Mouse (Mus musculus) forebrain, embryonic 10.5 days (tissue): ENCODE data around the gene H2-K1. TPM values are rescaled to one million over a fixed set of nuclear protein-coding genes. Genes with fewer than 3 reads are reported as not detected.

ENCODE experiments used
- DNase-seq: peaks from one replicate; pipeline ENCODE4 v3.0.0-alpha.2; 2017; ENCODE audit warnings: low spot score; ENCODE audit errors: extremely low spot score
- H3K27ac ChIP-seq: fragments of 300-500 bp; sonication (generic); 2 replicates; pipeline ENCODE4 v1.5.1; 2016; ENCODE audit warnings: mild to moderate bottlenecking
- H3K27me3 ChIP-seq: fragments of 300-500 bp; sonication (generic); 2 replicates; pipeline ENCODE4 v1.6.1; 2016; ENCODE audit warnings: mild to moderate bottlenecking; ENCODE audit not compliant: poor library complexity, severe bottlenecking
- H3K36me3 ChIP-seq: fragments of 300-500 bp; sonication (generic); replicated peaks from 2 replicates; pipeline ENCODE4 v1.6.1; 2016; ENCODE audit warnings: mild to moderate bottlenecking, moderate library complexity
- H3K4me1 ChIP-seq: fragments of 300-500 bp; sonication (generic); 2 replicates; pipeline ENCODE4 v1.6.1; 2016
- H3K4me3 ChIP-seq: fragments of 300-500 bp; sonication (generic); 2 replicates; pipeline ENCODE4 v1.5.1; 2016; ENCODE audit warnings: mild to moderate bottlenecking, moderate library complexity
- H3K9me3 ChIP-seq: fragments of 300-500 bp; sonication (generic); 2 replicates; pipeline ENCODE4 v1.6.1; 2016; ENCODE audit warnings: mild to moderate bottlenecking, moderate library complexity
- WGBS: fragments of 180-500 bp; shearing (Covaris S2); methylation state at CpG from one replicate; pipeline ENCODE4 v1.1.7; 2016; 5-methylcytosine and 5-hydroxymethylcytosine counted together
- polyA plus RNA-seq: library from polyadenylated mRNA; unstranded; fragments of >200 nt; fragmentation: Nextera tagmentation; extraction: Ambion mirVana; gene quantifications from 2 replicates; pipeline ENCODE4 v1.2.1, GENCODE M21; 2016

Gene H2-K1
- polyA plus RNA-seq, 1 experiment from 2014 or later, result 51.8 TPM

DNA sequence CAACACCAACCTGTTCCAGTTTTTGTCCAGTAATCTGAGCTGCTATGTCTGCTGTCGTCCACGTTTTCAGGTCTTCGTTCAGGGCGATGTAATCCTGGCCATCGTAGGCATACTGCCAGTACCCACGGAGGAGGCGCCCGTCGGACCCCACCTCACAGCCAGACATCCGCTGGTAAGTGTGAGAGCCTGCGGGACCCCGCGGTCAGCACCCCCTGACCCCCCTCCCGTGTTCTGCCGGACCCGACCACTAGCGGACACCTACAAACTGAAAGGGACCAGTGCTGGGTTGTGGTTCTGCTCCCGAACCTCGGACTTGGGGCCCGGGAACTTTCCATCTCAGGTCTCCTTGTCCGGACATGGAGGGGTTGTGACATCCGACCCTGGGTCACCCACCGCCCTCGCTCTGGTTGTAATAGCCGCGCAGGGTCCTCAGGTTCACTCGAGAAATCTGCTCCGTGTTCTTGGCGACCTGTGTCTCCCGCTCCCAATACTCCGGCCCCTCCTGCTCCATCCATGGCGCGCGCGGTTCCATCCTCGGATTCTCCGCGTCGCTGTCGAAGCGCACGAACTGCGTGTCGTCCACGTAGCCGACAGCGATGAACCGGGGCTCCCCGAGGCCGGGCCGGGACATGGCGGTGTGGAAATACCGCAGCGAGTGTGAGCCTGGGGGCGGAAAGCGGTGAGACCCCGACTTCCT is 22.1 kb downstream of the H2-K1 start:
- H3K27me3 ChIP-seq, result peaks cover 52% of the 10 kb centered on the region
- WGBS, result 2% methylated on average over 57 of the region's 57 CpGs
- H3K4me3 ChIP-seq, result peak overlapping the region; percentile 53
- DNase-seq, result no peak
- peak overlapping the region; percentile 48; the same call in 1 of the 2 replicates for H3K27ac ChIP-seq
- peaks cover 35% of the 10 kb centered on the region for H3K4me1 ChIP-seq
- no peaks in the 10 kb centered on the region for H3K36me3 ChIP-seq
- no peaks in the 10 kb centered on the region for H3K9me3 ChIP-seq

DNA sequence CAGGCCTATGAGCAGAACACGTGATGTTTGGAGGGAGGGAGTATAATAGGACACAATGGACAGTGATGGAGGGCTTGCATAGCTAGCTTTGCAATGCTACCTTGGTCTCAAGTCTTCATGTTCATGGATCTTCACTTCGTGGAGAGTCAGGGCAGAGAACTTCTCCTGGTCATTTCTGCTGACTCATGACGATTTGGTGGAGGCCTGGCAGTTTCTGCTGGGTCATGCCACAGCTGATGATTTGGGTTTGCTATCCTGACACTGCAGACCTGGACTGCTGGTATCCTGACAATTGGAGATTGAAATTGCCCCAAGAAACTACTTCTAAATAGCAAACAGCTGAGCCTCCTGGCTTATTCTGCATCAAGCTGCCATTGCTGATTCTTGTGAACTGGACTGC is 26.6 kb downstream of the H2-K1 start:
- 58% methylated on average over 3 of the region's 3 CpGs for WGBS
- Histone ChIP-seq H3K27me3 (peaks cover 28% of the 10 kb centered on the region), H3K27ac (no peak overlapping the region), H3K36me3 (no peaks in the 10 kb centered on the region), H3K4me3 (no peak overlapping the region), H3K9me3 (no peaks in the 10 kb centered on the region), H3K4me1 (peaks cover 13% of the 10 kb centered on the region)
- no peak for DNase-seq

GRCm38 (mm10) chr17:33972691-33973090 is 27.5 kb downstream of the H2-K1 start:
- H3K36me3 ChIP-seq, result no peaks in the 10 kb centered on the region
- no peak overlapping the region for H3K27ac ChIP-seq
- WGBS, result 9% methylated on average over 1 of the region's 1 CpGs
- no peak for DNase-seq
- H3K9me3 ChIP-seq, result no peaks in the 10 kb centered on the region
- H3K27me3 ChIP-seq, result peaks cover 19% of the 10 kb centered on the region
- H3K4me3 ChIP-seq, result no peak overlapping the region
- peaks cover 5% of the 10 kb centered on the region for H3K4me1 ChIP-seq

- Histone ChIP-seq H3K4me3 (no peak overlapping the region), H3K4me1 (0 out of 2 replicates have a peak, but pooled peaks cover 3% of the 10 kb centered on the region), H3K27ac (no peak overlapping the region), H3K36me3 (peaks cover 23% of the 10 kb centered on the region), H3K9me3 (no peaks in the 10 kb centered on the region), H3K27me3 (no peaks in the 10 kb centered on the region)
- 76% methylated on average over 4 of the region's 4 CpGs for WGBS
- no peak for DNase-seq
Observed at GRCm38 (mm10) chr17:33969394-33969793, 30.8 kb downstream of the H2-K1 start.

DNA sequence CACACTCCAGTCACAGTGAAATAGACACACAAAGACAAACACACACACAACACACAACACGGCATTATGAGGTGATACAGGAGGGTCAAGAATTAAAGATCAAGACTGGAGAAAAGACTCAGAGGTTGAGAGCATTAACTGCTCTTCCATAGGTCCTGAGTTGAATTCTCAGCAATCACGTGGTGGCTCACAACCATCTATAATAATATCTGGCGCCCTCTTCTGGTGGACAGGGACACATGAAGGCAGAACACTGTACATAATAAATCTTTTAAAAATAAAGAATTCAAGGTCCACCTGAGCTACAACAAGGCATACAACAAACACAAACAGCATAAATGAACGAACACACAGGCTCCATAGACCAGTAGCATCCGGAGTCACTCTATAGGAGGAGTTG is 31.2 kb downstream of the H2-K1 start:
- no peak for DNase-seq
- Histone ChIP-seq H3K36me3 (peaks cover 27% of the 10 kb centered on the region), H3K4me3 (peak overlapping the region; percentile 12; the same call in 1 of the 2 replicates), H3K4me1 (0 out of 2 replicates have a peak, but pooled peaks cover 3% of the 10 kb centered on the region), H3K27ac (no peak overlapping the region), H3K9me3 (no peaks in the 10 kb centered on the region), H3K27me3 (no peaks in the 10 kb centered on the region)
- WGBS, result 28% methylated on average over 5 of the region's 5 CpGs

DNA sequence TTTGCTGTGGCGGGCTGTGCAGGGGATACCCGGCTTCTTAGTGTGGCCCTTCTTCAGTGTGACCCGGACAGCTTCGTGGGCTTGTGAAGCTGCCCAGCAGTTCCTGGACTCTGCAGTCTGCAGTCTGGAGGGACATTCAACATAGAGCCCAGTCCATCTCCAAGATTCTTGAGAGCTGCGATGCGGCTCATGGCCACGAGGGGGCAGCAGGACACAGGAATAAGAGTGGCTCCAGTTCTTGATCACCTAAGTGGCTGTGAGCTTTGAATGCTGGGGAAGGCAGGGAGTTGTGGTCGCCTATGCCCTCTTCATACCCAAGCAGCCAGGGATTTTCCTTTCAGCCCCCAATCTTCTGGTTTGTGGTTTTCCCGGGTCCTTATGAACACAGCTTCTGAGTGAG is 31.7 kb downstream of the H2-K1 start:
- 5% methylated on average over 9 of the region's 9 CpGs for WGBS
- no peak overlapping the region for H3K27ac ChIP-seq
- peak overlapping the region; percentile 12; the same call in 1 of the 2 replicates for H3K4me3 ChIP-seq
- DNase-seq, result peak; percentile 83
- peaks cover 31% of the 10 kb centered on the region for H3K36me3 ChIP-seq
- no peaks in the 10 kb centered on the region for H3K27me3 ChIP-seq
- 0 out of 2 replicates have a peak, but pooled peaks cover 3% of the 10 kb centered on the region for H3K4me1 ChIP-seq
- no peaks in the 10 kb centered on the region for H3K9me3 ChIP-seq

GRCm38 (mm10) chr17:33965846-33966550 is 34.1 kb downstream of the H2-K1 start:
- DNase-seq, result no peak
- WGBS, result 89% methylated on average over 16 of the region's 16 CpGs
- Histone ChIP-seq H3K36me3 (peaks cover 56% of the 10 kb centered on the region), H3K27ac (no peak overlapping the region), H3K4me3 (peak overlapping the region; percentile 8; the same call in 1 of the 2 replicates), H3K4me1 (0 out of 2 replicates have a peak, but pooled peaks cover 3% of the 10 kb centered on the region), H3K9me3 (no peaks in the 10 kb centered on the region), H3K27me3 (no peaks in the 10 kb centered on the region)

DNA sequence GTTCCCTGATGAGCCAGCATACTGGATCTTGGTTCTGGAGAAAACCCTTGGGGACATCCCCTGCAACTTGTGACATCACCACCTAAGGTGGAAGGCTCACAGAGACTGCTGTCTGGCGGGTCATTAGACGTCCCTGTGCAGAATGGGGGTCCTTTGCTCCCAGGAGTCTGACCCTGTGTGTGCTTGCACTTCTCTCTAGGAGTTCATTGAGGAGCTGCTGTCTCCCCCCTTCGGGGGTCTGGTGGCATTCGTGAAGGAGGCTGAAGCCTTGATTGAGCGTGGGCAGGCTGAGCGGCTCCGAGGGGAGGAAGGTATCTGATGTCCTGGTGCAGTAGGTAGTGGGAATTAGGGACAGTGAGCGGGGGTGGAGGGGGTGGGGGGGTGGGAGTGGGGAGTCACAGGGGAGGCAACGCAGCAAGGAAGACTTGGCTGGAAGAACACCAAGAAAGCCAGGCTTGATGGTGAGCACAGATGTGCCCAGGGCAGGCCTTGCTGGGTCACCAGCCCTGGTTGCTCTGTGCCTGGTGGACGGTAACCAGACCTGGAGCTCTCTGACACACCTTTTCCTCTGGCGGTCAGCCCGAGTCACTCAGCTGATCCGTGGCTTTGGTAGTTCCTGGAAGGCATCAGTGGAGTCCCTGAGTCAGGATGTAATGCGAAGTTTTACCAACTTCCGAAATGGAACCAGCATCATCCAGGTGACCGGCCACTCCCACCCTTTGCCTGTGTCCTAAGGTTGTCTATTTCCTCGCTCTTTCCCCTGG is 34.9 kb downstream of the H2-K1 start:
- no peak overlapping the region for H3K27ac ChIP-seq
- H3K9me3 ChIP-seq, result no peaks in the 10 kb centered on the region
- H3K27me3 ChIP-seq, result no peaks in the 10 kb centered on the region
- H3K4me1 ChIP-seq, result 0 out of 2 replicates have a peak, but pooled peaks cover 3% of the 10 kb centered on the region
- peaks cover 63% of the 10 kb centered on the region for H3K36me3 ChIP-seq
- no peak overlapping the region for H3K4me3 ChIP-seq
- no peak for DNase-seq
- WGBS, result 90% methylated on average over 17 of the region's 17 CpGs

DNA sequence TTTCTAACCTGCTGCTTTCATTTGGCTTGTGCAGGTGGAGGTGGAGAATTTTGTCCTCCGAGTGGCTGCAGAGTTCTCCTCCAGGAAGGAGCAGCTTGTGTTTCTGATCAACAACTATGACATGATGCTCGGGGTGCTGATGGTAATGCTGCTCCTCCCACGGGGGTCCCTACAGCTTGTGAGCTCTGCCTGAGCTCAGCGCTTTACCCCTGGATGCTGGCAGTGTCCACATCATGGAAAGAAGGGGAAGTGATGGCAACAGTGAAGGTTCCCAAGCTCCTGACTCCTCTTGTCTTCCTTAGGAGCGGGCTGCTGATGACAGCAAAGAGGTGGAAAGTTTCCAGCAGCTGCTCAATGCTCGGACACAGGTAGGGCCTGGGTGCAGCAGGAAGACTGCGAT is 37.3 kb downstream of the H2-K1 start:
- no peak for DNase-seq
- no peaks in the 10 kb centered on the region for H3K27me3 ChIP-seq
- no peaks in the 10 kb centered on the region for H3K9me3 ChIP-seq
- no peak overlapping the region for H3K27ac ChIP-seq
- H3K4me3 ChIP-seq, result no peak overlapping the region
- 94% methylated on average over 7 of the region's 7 CpGs for WGBS
- peaks cover 87% of the 10 kb centered on the region for H3K36me3 ChIP-seq
- 0 out of 2 replicates have a peak, but pooled peaks cover under 1% of the 10 kb centered on the region for H3K4me1 ChIP-seq

DNA sequence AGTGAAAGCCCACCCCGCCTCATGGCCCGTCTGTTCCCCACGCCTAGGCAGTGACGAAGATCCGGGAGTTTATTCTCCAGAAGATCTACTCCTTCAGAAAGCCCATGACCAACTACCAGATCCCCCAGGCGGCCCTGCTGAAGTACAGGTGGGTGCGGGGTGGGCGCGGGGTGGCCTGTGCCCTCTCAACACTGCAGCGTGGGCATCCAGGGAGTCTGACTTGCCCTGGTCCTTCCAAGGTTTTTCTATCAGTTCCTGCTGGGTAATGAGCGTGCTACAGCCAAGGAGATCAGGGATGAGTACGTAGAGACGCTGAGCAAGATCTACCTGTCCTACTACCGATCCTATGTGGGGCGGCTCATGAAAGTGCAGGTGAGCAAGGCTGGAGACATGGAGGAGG is 40.2 kb downstream of the H2-K1 start:
- Histone ChIP-seq H3K9me3 (no peaks in the 10 kb centered on the region), H3K4me3 (no peak overlapping the region), H3K27ac (no peak overlapping the region), H3K27me3 (no peaks in the 10 kb centered on the region), H3K36me3 (peaks cover 70% of the 10 kb centered on the region), H3K4me1 (peaks cover 17% of the 10 kb centered on the region)
- WGBS, result 94% methylated on average over 15 of the region's 15 CpGs
- no peak for DNase-seq

GRCm38 (mm10) chr17:33959135-33959534 is 41.0 kb downstream of the H2-K1 start:
- 96% methylated on average over 13 of the region's 13 CpGs for WGBS
- DNase-seq, result no peak
- Histone ChIP-seq H3K27me3 (no peaks in the 10 kb centered on the region), H3K4me3 (no peak overlapping the region), H3K4me1 (peaks cover 23% of the 10 kb centered on the region), H3K9me3 (no peaks in the 10 kb centered on the region), H3K27ac (no peak overlapping the region), H3K36me3 (peaks cover 72% of the 10 kb centered on the region)

GRCm38 (mm10) chr17:33958451-33958850 is 41.7 kb downstream of the H2-K1 start:
- no peak for DNase-seq
- Histone ChIP-seq H3K9me3 (no peaks in the 10 kb centered on the region), H3K27me3 (no peaks in the 10 kb centered on the region), H3K36me3 (peaks cover 72% of the 10 kb centered on the region), H3K4me1 (peaks cover 30% of the 10 kb centered on the region), H3K27ac (no peak overlapping the region), H3K4me3 (no peak overlapping the region)
- WGBS, result 92% methylated on average over 11 of the region's 11 CpGs
